Mouse (Mus musculus): ENCODE data around the gene Neto2.
A peak's percentile ranks its signal among the peaks of the same experiment; 100 is the strongest.
"Not testable (repeated sequence)": the region's sequence is repeated elsewhere in the genome, so short reads cannot be mapped to it uniquely, and the experiment has no call there.

Gene Neto2

DNA sequence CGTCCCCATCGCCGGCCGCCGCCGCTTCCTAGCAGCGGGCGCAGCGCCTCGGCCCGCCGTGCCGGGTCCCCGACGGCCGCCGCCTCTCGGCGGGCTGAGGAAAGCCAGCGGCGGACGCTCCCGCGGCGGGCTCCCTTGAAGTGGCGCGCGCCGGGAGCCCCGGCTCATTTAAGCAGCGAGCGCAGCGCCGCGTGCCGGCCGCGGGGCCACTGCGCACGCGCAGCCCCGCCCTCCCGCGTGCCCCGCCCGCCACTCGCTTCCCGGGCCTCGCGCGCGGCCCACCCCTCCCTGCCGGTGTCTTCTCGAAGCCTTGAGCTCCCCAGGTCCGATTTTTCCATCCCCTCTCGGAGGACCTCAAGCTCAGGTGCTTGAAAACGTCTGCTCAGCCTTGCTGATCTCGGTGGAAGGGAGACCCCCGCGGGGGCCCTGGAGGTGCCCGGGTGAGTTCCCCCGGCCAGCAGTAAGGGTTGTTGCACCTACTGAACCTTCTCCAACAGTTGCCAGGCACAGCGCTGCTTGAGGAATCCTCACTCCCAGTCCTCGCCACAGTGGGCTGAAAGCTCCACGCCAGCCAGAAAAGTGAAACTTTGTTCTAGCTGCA, at the start of gene Neto2:
TSS of gene Neto2 (minus strand) at position 174 of the 601 bp plus-strand sequence.
- peak; percentile 43 for DNase-seq (ENCODE audit: low spot score)

- no peak for DNase-seq (ENCODE audit: low spot score)
Measured at GRCm38 (mm10) chr8:85745053-85745452, 44.3 kb upstream of the Neto2 start.

- DNase-seq (ENCODE audit: low spot score): no peak
Measured at GRCm38 (mm10) chr8:85730545-85730944, 29.8 kb upstream of the Neto2 start.

DNA sequence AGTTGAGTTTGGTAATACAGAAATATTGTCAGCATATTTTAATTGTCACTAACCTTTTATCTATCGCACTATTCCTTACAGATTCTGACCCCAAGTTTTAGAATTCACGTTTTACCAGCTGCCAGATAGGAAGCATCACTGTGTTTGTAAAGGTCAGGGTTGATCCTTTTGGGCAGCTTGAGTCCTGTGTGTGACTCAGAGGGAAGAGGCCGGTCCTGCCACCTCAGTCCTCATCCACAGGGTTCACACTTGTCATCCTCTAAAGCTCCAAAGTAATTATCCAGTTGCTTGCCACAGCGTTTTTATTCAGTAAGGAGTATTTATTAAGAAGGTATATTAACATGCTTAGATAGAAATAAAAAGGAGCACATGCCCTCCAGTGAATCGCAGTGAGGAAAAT, 16.5 kb upstream of the Neto2 start:
- no peak for DNase-seq (ENCODE audit: low spot score)

DNA sequence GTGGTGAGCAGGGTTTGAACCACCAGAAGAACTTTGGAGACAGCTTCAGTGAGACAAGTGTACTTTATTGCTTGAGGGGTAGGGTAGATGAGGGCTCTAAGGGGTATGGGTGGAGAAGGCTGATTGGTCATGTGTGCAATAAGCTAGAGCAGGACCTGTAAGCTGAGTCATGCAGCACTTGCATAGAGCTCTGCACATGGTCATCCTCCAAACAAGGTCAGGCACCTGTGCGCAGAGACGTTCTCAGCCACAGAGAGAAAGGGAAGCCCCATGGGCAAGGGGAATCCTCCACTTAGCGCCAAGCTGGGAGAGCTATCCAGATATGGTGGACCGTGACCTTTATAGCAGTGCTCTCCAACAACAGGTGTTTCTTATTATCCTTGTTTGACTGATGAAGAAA, 16.0 kb upstream of the Neto2 start:
- no peak for DNase-seq (ENCODE audit: low spot score)

DNA sequence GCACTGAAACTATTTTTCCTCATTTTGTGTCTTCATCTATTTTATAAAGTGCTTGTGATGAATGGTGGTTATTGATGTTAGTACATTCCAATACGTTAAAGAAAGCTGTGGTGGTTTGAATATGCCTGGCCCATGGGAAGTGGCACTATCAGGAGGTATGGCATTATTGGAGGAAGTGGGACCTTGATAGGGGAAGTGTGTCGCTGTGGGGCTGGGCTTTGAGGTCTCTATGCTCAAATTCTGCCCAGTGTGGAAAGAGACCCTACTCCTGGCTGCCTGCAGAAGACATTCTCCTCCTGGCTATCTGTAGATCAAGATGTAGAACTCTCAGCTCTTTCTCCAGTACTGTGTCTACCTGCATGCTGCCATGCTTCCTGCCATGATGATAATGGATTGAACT, 6.3 kb upstream of the Neto2 start:
- no peak for DNase-seq (ENCODE audit: low spot score)

DNA sequence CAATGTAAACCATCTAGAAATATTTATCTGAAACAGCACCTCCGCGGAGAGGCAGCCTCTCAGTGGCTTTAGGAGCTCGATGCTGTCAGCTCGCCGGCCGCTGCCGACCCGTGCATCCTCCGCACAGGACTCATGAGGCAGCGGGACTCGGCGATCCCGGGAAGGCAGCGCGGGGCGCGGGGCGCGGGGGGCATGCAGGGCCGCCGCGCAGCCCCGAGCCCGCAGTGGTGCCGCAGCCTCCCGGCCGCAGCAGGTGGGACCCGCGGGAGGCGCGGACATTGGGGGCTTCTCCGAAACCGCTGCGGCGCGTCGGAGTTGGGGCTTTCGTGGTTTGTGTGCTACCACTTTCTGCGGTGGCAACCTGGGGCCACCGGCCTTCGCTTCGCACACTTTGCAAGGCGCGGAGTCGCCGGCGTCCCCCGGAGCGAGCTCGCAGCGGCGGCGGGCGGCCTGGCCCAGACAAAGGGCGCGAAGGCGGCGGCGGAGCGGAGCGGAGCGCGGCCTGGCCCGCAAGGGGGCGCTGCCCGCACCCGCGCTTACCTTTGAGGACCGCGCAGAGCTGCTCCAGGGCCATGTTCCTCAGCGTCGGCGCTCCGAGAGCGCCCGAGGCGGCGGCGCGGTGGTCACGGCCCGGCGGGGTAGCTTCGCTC, 498 bp downstream of the Neto2 start:
- DNase-seq (ENCODE audit: low spot score): peak; percentile 13

DNA sequence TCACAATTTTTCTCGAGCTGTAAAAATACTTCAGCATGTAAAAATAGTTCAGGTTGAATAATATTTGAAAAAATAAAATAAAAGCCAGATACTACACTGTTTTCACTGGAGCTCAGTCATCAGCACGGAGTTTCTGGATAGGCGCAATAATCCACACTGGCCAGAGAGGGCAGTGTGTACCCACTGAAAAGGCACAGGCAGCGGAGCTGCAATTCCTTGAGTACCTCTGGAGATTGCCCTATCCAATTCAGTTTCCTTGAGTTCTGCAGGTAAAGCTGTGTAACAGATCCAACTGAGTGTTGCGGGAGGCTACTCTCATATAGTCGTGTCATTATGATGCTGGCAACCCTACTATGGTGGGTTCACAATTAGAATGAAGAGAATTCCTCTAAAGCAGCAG, 1.7 kb downstream of the Neto2 start:
- DNase-seq (ENCODE audit: low spot score): peak; percentile 62

DNA sequence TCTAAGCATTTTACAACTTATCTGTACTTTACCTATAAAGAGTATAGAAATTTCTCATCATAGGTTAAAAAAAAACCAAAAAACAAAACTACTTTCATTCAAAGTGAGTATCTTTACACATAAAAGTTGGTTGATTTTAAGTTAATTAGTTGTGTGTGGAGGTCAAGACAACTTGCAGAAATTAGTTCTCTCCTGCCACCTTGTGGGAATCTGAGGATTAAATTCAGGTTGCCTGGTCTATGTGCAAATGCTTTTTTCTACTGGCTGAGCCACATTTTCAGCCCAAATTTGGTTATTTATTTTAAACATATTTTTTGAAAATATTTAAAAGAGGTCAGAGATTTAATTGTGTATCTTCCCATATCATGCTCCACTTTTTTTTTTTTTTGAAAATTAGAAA, 35.6 kb downstream of the Neto2 start:
- peak; percentile 8 for DNase-seq (ENCODE audit: low spot score)

DNA sequence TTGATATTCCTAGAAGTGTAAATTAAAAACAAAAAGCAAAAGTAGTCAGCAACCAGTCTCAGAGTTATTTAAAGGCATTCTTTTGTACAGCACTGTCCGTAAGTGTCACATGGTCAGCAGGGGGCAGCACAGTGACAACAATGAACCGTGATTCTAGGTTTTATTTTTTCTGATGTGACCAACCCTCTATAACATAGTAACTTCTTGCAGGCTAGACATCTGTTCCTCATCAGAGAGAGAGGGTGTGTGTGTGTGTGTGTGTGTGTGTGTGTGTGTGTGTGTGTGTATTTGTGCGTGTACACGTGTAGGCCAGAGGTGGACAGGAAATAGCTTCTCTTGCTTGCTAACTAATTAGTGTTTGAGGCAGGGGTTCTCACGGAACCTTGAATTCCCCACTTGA, 38.7 kb downstream of the Neto2 start:
- DNase-seq (ENCODE audit: low spot score): peak; percentile 6

GRCm38 (mm10) chr8:85651201-85651600, 49.5 kb downstream of the Neto2 start:
- DNase-seq (ENCODE audit: low spot score): no peak

- DNase-seq (ENCODE audit: low spot score): no peak
Measured at GRCm38 (mm10) chr8:85648553-85648952, 52.2 kb downstream of the Neto2 start.

DNA sequence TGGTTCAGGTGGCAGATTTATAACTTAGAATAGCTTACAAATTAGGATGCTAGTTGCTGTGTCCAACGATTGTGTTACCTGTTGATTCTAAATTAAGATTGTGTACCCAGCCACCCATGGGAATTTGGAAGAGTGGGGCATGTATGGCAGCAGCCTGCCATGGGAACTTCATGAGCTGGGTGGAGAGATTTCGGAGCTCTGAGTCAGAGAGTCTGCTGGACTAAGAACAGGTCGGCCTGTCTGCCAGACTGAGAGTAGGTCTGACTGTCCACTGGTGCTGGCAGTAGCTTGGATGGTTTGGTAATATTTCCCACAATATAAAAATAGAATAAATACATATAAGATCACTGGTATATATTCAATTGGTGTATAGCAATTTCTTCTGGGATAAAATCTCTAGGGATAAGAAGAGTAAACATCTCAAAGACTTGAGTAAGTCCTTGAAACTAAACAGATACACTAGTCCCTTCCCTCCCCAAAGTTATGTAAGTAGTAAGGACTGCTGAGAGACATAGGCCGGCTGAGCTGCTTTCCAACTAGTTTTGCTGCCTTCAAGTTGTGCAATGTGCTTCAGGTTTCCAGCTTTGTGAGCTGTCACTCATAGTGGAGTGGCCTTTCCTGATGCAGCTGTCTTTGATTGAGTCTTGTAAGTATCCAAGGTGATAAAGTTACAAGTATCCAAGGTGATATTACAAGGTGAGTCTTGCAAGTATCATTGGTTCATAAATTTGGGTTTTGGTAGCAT, 55.6 kb downstream of the Neto2 start:
- no peak for DNase-seq (ENCODE audit: low spot score)

DNA sequence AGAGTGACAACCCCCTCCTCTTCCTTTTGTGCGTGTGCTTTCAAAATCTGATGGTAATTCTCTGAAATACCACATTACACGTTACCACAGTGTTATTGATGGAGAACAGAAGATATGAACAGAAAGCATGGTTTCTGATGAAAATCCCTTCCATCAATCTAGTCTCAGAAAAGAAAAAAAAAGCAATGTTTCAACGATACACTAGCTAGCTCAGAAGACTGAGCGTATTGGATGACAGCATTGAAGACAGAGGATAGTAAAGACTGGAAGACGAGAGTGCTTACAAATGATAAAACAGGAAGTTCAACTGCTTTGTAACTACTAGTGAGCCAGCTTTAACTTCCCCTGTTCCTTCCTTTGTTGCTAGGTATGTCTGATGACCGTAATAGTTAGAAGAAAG, 76.3 kb downstream of the Neto2 start:
- DNase-seq (ENCODE audit: low spot score): no peak

DNA sequence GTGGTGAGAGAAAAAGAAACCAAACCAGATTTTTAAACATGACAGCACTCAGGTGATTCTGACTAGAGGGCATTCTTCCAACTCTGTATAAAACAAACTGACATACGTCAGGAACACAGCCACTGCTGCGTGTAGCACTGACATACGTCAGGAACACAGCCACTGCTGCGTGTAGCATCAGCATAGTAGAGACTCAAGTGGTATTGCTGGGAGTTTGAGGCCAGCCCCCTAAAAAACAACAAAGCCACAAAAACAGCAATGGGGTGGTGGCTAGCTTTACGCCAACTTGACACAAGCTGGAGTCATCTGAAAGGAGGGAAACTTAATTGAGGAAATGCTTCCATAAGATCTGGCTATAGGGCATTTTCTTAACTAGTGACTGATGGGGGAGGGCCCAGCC, 77.5 kb downstream of the Neto2 start:
- no peak for DNase-seq (ENCODE audit: low spot score)

GRCm38 (mm10) chr8:85618789-85619188, 81.9 kb downstream of the Neto2 start:
- no peak for DNase-seq (ENCODE audit: low spot score)

- not testable (repeated sequence) for DNase-seq (ENCODE audit: low spot score)
Measured at GRCm38 (mm10) chr8:85617125-85617524, 83.6 kb downstream of the Neto2 start.

DNA sequence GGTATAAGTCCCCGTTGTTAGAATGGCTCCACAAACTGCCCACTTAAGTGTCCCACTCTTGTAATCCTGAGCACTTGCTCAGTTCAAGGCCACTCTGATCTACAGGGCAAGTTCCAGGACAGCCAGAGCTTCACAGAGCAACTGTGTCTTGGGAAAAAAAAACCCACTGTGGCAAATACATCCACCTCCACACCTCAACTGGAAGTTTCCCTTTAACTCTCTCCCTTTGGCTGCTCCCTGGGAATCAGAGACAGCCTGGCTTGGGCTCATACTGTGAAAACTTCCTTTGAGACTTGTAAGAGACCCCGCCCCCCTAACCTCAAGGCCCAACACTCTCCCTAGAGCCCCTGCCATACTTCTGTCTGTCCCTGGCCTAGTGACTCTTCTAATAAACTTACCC, 91.9 kb downstream of the Neto2 start:
- no peak for DNase-seq (ENCODE audit: low spot score)

GRCm38 (mm10) chr8:85607804-85608203, 92.9 kb downstream of the Neto2 start:
- no peak for DNase-seq (ENCODE audit: low spot score)

GRCm38 (mm10) chr8:85606974-85607373, 93.8 kb downstream of the Neto2 start:
- DNase-seq (ENCODE audit: low spot score): no peak

DNA sequence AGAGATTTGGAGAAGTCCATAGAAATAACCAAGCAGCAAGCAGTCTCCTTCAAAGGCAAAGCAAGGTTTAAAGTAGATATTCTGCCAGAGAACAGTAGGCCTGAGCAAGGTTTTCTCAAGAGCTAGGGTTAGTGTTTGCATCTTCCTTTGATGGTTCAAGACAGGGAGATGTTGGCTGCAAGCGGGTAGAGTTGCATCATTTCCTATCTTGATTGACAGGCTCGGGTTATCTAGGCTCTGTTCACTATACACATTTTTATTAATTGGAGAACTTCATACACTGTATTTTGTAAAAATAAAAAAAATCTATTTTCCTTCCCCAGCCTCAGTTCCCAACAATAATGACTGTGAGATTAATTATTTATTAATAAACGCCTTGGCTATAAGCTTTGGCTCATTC, 94.2 kb downstream of the Neto2 start:
- no peak for DNase-seq (ENCODE audit: low spot score)

DNA sequence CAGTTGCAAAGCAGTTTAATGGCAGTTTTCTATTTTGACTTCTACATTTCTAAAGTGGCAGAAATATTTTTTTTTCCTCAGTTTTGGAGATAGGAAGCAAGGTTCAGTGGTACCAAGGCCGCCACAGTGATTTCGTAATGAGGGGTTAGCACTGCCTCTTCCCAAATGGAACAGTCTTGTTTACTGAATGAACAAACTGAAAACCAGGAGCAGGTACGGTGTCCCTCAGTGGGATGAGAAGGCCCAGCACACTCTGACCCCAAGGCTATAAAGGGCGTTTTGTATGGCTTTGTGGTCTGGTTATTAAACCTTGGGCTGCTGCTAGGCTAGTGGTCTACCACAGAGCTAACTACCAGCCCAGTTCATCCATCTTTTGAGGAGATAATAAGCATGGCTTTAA, 96.5 kb downstream of the Neto2 start:
- DNase-seq (ENCODE audit: low spot score): no peak

DNA sequence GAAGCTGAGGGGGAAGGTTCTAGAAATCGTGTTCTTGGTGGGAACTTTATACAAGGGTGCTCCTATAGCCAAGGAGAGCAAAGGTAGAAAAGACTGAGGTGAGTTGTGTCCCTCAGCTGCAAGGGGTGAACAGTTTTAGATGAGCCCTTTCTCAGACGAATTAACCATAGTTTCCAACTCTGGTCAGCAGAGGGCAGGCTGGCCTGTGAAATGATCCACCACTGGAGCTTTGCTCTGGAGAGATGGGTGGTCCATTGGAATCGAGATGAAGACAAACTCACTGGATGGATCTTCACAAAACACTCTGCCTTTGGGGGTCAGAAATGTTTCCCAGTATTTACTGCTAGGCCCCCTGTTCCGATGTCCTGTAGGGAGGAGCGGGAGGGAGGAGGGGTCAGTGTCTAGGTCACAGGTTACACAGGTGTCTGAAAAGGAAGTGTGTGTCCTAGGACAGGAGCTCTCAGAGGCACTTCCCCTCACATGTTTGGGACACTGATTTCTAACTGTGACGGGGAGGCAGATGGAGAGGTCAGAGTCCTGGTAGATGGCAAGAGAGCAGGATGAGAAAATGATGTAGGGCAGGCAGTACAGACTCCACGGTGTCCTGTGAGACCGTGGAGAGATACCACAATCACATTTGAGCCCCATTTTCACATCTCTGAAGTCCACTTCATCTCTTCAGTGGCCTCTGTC, 97.4 kb downstream of the Neto2 start:
- DNase-seq (ENCODE audit: low spot score): peak; percentile 41
